Mouse (Mus musculus) lung, embryonic 16.5 days (tissue): ENCODE measurements at regions not wholly inside any gene's neighbourhood (a gene's known extent, or its start where the extent isn't known, plus 50 kb on each side); places are given as distances from the start of the nearest gene placed in this dataset.

ENCODE experiments used
- ATAC-seq: fragments of 200-750 bp; cut with Nextera tagmentation; 2 replicates; pipeline ENCODE4 v1.8.0; 2017; ENCODE audit warnings: low read depth, mild to moderate bottlenecking, moderate library complexity
- H3K27ac ChIP-seq: fragments of 300-500 bp; sonication (generic); 2 replicates; pipeline ENCODE4 v1.5.1; 2014; ENCODE audit warnings: mild to moderate bottlenecking, control low read depth, low read length
- H3K27me3 ChIP-seq: fragments of 300-500 bp; sonication (generic); 2 replicates; pipeline ENCODE4 v1.6.1; 2014; ENCODE audit warnings: low read depth, low read length, mixed read lengths; ENCODE audit not compliant: control insufficient read depth, insufficient read depth
- H3K36me3 ChIP-seq: fragments of 300-500 bp; sonication (generic); 2 replicates; pipeline ENCODE4 v1.6.1; 2014; ENCODE audit warnings: low read length; ENCODE audit not compliant: control insufficient read depth, insufficient read depth
- H3K4me1 ChIP-seq: fragments of 300-500 bp; sonication (generic); replicated peaks from 2 replicates; pipeline ENCODE4 v1.6.1; 2014; ENCODE audit warnings: low read length, mixed read lengths; ENCODE audit not compliant: control insufficient read depth, insufficient read depth
- H3K4me2 ChIP-seq: fragments of 300-500 bp; sonication (generic); 2 replicates; pipeline ENCODE4 v1.6.1; 2014; ENCODE audit warnings: low read depth, low read length, control low read depth
- H3K4me3 ChIP-seq: fragments of 300-500 bp; sonication (generic); 2 replicates; pipeline ENCODE4 v1.5.1; 2014; ENCODE audit warnings: mild to moderate bottlenecking, low read length, control low read depth
- H3K9ac ChIP-seq: fragments of 300-500 bp; sonication (generic); 2 replicates; pipeline ENCODE4 v1.6.1; 2014; ENCODE audit warnings: low read length, control low read depth
- H3K9me3 ChIP-seq: fragments of 300-500 bp; sonication (generic); 2 replicates; pipeline ENCODE4 v1.6.1; 2016; ENCODE audit warnings: low read length; ENCODE audit not compliant: control insufficient read depth
- WGBS: fragments of 180-500 bp; shearing (Covaris S2); extraction: QIAGEN DNeasy Blood & Tissue Kit; methylation state at CpG from one replicate; pipeline ENCODE4 v1.1.7; 2014; 5-methylcytosine and 5-hydroxymethylcytosine counted together

DNA sequence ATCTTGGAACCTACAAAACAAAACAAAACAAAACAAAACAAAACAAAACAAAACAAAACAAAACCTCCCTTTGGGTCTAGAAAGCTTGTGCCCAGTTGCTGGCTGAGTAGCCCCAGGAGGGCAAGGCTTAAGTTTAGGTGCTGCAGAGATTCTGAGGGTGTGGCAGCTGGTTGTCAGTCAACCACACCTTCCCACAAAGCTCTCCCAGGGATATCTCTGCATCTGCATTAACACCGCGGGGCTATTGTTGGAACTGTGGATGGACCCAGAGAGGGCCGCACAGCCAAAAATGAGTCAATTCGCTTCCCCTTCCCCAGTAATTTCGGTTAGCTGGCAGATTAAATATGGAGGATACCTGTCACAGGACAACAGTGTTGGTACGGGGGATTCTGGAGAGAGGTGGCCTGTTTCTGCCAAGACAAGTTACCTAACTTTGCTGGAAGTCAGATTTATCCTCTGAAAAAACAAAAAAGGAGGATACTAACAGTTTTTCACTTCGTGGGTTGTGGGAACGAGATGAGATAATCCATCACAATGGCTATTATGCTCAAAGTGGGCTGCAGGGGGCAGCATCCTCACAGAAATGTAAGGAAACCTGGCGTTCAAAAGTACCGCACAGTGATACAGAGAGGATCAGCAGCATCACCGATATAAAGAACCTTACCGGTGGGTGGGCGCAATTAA, 96.7 kb downstream of the 1500009L16Rik start:
- Histone ChIP-seq H3K27ac (no peak overlapping the region), H3K4me2 (peak overlapping the region; percentile 39), H3K4me1 (peaks cover 3% of the 10 kb centered on the region; the same call in 1 of the 2 replicates), H3K9ac (0 out of 2 replicates have a peak overlapping the region, but pooled peaks have one; percentile 7), H3K9me3 (no peaks in the 10 kb centered on the region), H3K27me3 (no peaks in the 10 kb centered on the region), H3K36me3 (no peaks in the 10 kb centered on the region), H3K4me3 (no peak overlapping the region)
- 14% methylated on average over 13 of the region's 13 CpGs for WGBS
- peak; percentile 74 for ATAC-seq

DNA sequence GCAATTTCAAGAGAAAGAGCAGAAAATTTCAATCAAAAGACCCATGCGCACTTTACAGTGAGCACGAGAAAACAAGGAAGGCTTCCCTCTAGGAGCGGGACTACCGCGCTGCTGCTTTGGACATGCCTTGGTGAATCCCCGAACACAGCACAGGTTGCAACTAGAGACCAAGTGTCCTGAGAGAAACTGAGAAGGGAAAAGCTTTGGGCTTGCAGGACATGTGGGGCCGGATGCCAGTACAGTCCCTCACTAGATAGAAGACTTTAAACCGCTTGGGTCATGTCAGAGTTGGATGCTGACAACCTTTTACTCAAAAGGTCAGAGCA, 97.2 kb downstream of the 1500009L16Rik start:
- Histone ChIP-seq H3K36me3 (no peaks in the 10 kb centered on the region), H3K4me1 (peaks cover 3% of the 10 kb centered on the region; the same call in 1 of the 2 replicates), H3K27ac (no peak overlapping the region), H3K9ac (no peak overlapping the region), H3K4me3 (no peak overlapping the region), H3K9me3 (no peaks in the 10 kb centered on the region), H3K27me3 (no peaks in the 10 kb centered on the region), H3K4me2 (no peak overlapping the region)
- ATAC-seq = peak; percentile 23; the same call in 1 of the 2 replicates
- WGBS = 78% methylated on average over 8 of the region's 8 CpGs

DNA sequence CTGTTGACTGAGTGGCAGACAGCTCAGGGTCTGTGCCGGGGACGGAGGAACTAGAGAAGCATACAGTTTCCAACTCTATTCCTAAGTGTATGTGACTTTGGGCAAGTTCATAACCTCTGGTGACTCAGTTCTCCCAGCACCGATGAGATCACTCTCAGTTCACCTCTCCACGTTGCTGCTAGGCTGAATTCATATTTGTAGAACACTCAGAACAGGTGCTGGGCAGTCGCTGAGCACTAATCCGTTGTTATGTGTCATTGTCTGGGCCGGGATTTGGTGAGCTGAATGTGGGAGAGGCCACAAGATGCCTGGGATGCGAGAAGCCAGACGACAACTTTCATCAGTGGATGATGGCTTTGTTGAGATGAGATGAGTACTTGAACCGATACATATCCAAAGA, 98.4 kb downstream of the 1500009L16Rik start:
- Histone ChIP-seq H3K4me1 (peaks cover 3% of the 10 kb centered on the region; the same call in 1 of the 2 replicates), H3K4me2 (no peak overlapping the region), H3K27me3 (no peaks in the 10 kb centered on the region), H3K36me3 (no peaks in the 10 kb centered on the region), H3K4me3 (no peak overlapping the region), H3K9ac (no peak overlapping the region), H3K27ac (no peak overlapping the region), H3K9me3 (no peaks in the 10 kb centered on the region)
- WGBS = 51% methylated on average over 10 of the region's 10 CpGs
- no peak for ATAC-seq

DNA sequence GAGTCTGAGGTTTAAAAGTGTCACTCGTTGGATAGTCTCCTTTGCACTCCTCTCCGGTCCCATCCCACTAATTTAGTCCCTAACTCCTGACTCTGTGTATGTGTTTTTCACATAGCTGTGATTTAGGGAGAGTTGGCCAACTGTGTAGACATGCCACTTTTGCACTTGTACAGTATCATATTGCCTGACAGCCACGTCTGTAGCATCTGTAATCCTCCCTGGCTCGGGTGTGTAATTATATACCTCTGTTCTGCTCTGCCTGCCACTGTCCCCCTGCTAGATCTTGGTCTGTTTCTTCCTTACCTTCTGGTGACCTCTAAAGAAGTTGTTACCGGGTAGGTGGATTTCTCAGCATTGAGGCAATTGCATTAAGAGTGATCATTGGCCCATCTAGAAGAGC, 103.4 kb downstream of the 1500009L16Rik start:
- ATAC-seq = no peak
- no peak overlapping the region for H3K4me2 ChIP-seq
- no peaks in the 10 kb centered on the region for H3K9me3 ChIP-seq
- H3K9ac ChIP-seq = no peak overlapping the region
- H3K4me3 ChIP-seq = no peak overlapping the region
- H3K36me3 ChIP-seq = no peaks in the 10 kb centered on the region
- 81% methylated on average over 5 of the region's 5 CpGs for WGBS
- H3K27me3 ChIP-seq = no peaks in the 10 kb centered on the region
- H3K27ac ChIP-seq = no peak overlapping the region
- no peaks in the 10 kb centered on the region for H3K4me1 ChIP-seq

DNA sequence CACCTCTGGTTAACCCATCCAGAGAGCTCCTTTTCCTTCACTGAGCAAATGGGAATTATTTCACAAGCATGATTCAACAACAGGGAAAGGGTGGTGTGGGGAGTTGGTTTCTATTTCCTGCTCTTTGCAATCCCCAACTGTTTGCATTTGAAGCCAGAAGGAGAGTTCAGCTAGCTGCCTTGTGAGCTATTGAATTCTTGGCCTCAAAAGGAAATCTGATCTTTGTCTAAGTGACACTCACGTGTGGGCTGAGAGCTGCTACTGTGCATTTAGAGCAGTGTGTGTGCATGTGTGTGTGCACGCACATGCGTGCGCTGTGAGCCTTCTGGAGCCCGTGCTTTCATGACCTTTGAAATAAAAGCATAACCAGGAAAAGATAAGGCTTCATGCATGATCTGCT, 113.7 kb downstream of the 1500009L16Rik start:
- no peak overlapping the region for H3K9ac ChIP-seq
- no peaks in the 10 kb centered on the region for H3K9me3 ChIP-seq
- peak overlapping the region; percentile 53 for H3K27ac ChIP-seq
- 43% methylated on average over 5 of the region's 5 CpGs for WGBS
- no peaks in the 10 kb centered on the region for H3K27me3 ChIP-seq
- peaks cover 5% of the 10 kb centered on the region for H3K4me1 ChIP-seq
- H3K4me2 ChIP-seq = no peak overlapping the region
- no peak overlapping the region for H3K4me3 ChIP-seq
- no peaks in the 10 kb centered on the region for H3K36me3 ChIP-seq
- ATAC-seq = peak; percentile 88

DNA sequence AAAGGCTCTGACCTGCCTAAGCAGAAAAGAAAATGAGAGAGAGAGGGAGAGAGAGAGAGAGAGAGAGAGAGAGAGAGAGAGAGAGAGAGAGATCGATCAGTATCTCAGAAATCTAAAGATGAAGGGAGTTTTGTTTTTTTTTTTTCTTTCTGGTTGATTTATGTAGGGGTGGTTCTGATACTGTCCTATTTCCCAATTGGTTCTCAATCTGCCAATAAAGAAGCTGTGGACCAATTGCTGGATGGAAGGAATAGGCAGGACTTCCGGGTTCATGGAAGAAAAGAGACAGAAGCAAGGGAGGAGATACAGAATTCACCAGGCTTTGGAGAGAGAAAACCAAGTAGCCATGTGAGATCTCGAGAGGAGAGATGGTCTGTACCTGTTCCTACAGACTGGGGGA, 117.6 kb downstream of the 1500009L16Rik start:
- Histone ChIP-seq H3K27ac (no peak overlapping the region), H3K9me3 (no peaks in the 10 kb centered on the region), H3K4me1 (peaks cover 5% of the 10 kb centered on the region), H3K36me3 (no peaks in the 10 kb centered on the region), H3K4me3 (no peak overlapping the region), H3K4me2 (no peak overlapping the region), H3K9ac (no peak overlapping the region), H3K27me3 (no peaks in the 10 kb centered on the region)
- 79% methylated on average over 3 of the region's 3 CpGs for WGBS
- ATAC-seq = no peak

DNA sequence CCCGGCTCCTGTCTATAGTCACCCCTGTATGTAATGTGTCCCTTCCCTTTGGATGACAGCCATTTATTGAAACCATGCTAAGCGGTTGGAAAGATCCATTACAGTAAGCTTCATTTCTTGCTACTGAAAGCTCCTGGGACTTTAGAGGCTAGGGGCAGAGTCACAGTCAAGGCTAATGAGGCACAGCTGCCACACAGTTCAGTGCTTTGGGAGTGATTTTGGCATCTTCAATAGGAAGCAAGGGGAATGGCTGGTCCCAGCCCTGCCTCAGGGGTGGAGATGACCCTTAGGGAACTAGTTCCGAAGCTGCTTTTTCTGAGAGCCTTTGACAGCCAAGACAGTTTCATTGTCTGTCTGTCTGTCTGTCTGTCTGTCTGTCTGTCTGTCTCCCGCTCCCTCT, 128.2 kb downstream of the 1500009L16Rik start:
- Histone ChIP-seq H3K9me3 (no peaks in the 10 kb centered on the region), H3K27ac (no peak overlapping the region), H3K27me3 (no peaks in the 10 kb centered on the region), H3K4me2 (no peak overlapping the region), H3K4me1 (peaks cover 13% of the 10 kb centered on the region), H3K9ac (no peak overlapping the region), H3K4me3 (no peak overlapping the region), H3K36me3 (no peaks in the 10 kb centered on the region)
- WGBS = 72% methylated on average over 4 of the region's 4 CpGs
- 0 out of 2 replicates have a peak, but pooled peaks have one; percentile 44 for ATAC-seq

DNA sequence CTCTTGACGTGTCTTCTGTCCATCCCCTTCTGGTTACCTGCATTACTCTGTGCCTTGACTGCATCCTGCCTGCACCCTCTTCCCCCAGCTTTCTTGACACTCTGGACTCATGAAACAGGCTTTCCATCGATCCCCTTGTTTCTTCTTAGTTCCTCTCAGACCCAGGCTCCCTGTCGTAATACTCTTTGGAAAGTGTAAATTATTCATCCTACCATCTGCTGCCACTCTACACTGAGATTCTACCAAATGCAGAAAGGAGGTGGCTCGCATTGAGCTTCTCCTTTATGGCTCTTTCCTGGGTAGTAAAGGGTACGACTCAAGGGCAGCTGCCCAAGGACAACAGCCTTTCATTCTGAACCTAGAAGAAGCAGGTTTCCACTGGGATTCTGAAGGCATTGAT, 129.5 kb downstream of the 1500009L16Rik start:
- H3K36me3 ChIP-seq = no peaks in the 10 kb centered on the region
- H3K4me2 ChIP-seq = no peak overlapping the region
- no peak overlapping the region for H3K4me3 ChIP-seq
- peaks cover 8% of the 10 kb centered on the region for H3K4me1 ChIP-seq
- H3K27ac ChIP-seq = peak overlapping the region; percentile 74
- no peak for ATAC-seq
- H3K9me3 ChIP-seq = no peaks in the 10 kb centered on the region
- WGBS = 59% methylated on average over 5 of the region's 5 CpGs
- no peaks in the 10 kb centered on the region for H3K27me3 ChIP-seq
- H3K9ac ChIP-seq = no peak overlapping the region; the same call in 1 of the 2 replicates

DNA sequence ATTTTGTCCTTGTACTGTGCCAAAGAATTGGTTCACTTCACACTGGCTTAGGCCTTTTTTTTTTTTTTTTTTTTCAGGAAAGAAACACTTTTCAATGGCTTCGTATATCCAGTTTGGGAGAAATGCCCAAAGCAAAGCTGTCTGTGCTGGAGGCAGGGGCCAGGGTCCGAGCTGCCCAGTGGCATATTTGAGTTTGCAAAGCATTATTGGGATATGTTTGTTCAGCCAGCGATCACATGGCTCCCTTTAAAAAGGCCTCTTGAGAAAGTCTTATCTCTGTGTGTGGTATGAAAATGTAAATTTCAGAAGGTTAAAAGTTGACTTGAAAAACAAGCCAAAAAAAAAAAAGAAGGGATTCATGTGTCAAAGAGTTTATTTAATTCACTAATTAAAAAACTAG, 130.1 kb downstream of the 1500009L16Rik start:
- Histone ChIP-seq H3K4me3 (no peak overlapping the region), H3K4me2 (no peak overlapping the region), H3K27me3 (no peaks in the 10 kb centered on the region), H3K4me1 (peaks cover 12% of the 10 kb centered on the region), H3K9me3 (no peaks in the 10 kb centered on the region), H3K9ac (no peak overlapping the region; the same call in 1 of the 2 replicates), H3K27ac (peak overlapping the region; percentile 74), H3K36me3 (no peaks in the 10 kb centered on the region)
- WGBS = 23% methylated on average over 3 of the region's 3 CpGs
- peak; percentile 71; the same call in 1 of the 2 replicates for ATAC-seq
